Mouse (Mus musculus): ENCODE measurements at regions not wholly inside any gene's neighbourhood (a gene's known extent, or its start where the extent isn't known, plus 50 kb on each side); places are given as distances from the start of the nearest gene placed in this dataset.

- DNase-seq: no peak
Observed at GRCm38 (mm10) chr8:26816977-26817376, 160.1 kb upstream of the Zfp703 start.

- no peak for DNase-seq
Observed at GRCm38 (mm10) chr8:26824189-26824941, 152.8 kb upstream of the Zfp703 start.

GRCm38 (mm10) chr8:26828311-26828909 is 148.7 kb upstream of the Zfp703 start:
- DNase-seq: no peak

GRCm38 (mm10) chr8:26829313-26829712 is 147.8 kb upstream of the Zfp703 start:
- no peak for DNase-seq

GRCm38 (mm10) chr8:26831148-26831547 is 146.0 kb upstream of the Zfp703 start:
- DNase-seq: no peak

- DNase-seq: no peak
Observed at GRCm38 (mm10) chr8:26831790-26832189, 145.3 kb upstream of the Zfp703 start.

GRCm38 (mm10) chr8:26832546-26832945 is 144.6 kb upstream of the Zfp703 start:
- no peak for DNase-seq

GRCm38 (mm10) chr8:26833297-26833696 is 143.8 kb upstream of the Zfp703 start:
- DNase-seq: peak in 1 of 2 experiments; percentile 47

GRCm38 (mm10) chr8:26833784-26834183 is 143.3 kb upstream of the Zfp703 start:
- no peak for DNase-seq

- no peak for DNase-seq
Observed at GRCm38 (mm10) chr8:26834604-26835003, 142.5 kb upstream of the Zfp703 start.

- no peak for DNase-seq
Observed at GRCm38 (mm10) chr8:26835076-26835475, 142.0 kb upstream of the Zfp703 start.

GRCm38 (mm10) chr8:26835616-26836015 is 141.5 kb upstream of the Zfp703 start:
- DNase-seq: no peak

- DNase-seq: no peak
Observed at GRCm38 (mm10) chr8:26836552-26836951, 140.6 kb upstream of the Zfp703 start.

- peak; percentile 71 to 76 for DNase-seq
Observed at GRCm38 (mm10) chr8:26840286-26840685, 136.8 kb upstream of the Zfp703 start.

- DNase-seq: no peak
Observed at GRCm38 (mm10) chr8:26840745-26841680, 136.1 kb upstream of the Zfp703 start.

GRCm38 (mm10) chr8:26843714-26844113 is 133.4 kb upstream of the Zfp703 start:
- DNase-seq: no peak

GRCm38 (mm10) chr8:26844132-26844808 is 132.9 kb upstream of the Zfp703 start:
- DNase-seq: no peak

- no peak for DNase-seq
Observed at GRCm38 (mm10) chr8:26844809-26845143, 132.3 kb upstream of the Zfp703 start.

GRCm38 (mm10) chr8:26845481-26846194 is 131.5 kb upstream of the Zfp703 start:
- DNase-seq: no peak

GRCm38 (mm10) chr8:26847009-26847408 is 130.1 kb upstream of the Zfp703 start:
- no peak for DNase-seq

GRCm38 (mm10) chr8:26848098-26848772 is 128.9 kb upstream of the Zfp703 start:
- no peak for DNase-seq
